Mouse (Mus musculus): ENCODE results near the gene Rpl35. TPM values are rescaled to one million over a fixed set of nuclear protein-coding genes. Genes with fewer than 3 reads are reported as not detected.

Rpl35 gene
- total and polyA plus RNA-seq, 2 experiments, result 56.9 to 183 TPM

- Histone ChIP-seq H3K79me2 (ENCODE audit: control insufficient read depth, insufficient read depth, low read length) (no peaks in the 10 kb centered on the region), H3K9ac (ENCODE audit: low read depth, low read length) (no peak overlapping the region), H3K4me3 (ENCODE audit: insufficient read depth, low read depth, low read length) (no peak overlapping the region), H3K27me3 (ENCODE audit: control insufficient read depth, insufficient read depth, low read length) (no peaks in the 10 kb centered on the region), H3K27ac (replicated peaks; ENCODE audit: insufficient read depth, low read depth, low read length) (no peak overlapping the region), H3K4me1 (ENCODE audit: control insufficient read depth, insufficient read depth, low read length) (no peaks in the 10 kb centered on the region), H3K36me3 (ENCODE audit: control insufficient read depth, insufficient read depth, low read length) (no peaks in the 10 kb centered on the region)
- WGBS, result 95% methylated on average over 2 of the region's 2 CpGs
- TF ChIP-seq POLR2A (IDR thresholded peaks at IDR 0.05; ENCODE audit: extremely low read depth, insufficient read depth, low read length) (no peak), CTCF (IDR thresholded peaks at IDR 0.05; ENCODE audit: low read depth, low read length) (peak; percentile 25; the same call in 1 of the 2 replicates)
- no peak for DNase-seq (ENCODE audit: extremely low read depth, low read depth, low spot score)
Measured at GRCm38 (mm10) chr2:38983456-38983855, 22.0 kb downstream of the Rpl35 start.

- WGBS, result 91% methylated on average over 4 of the region's 4 CpGs
- H3K4me3 ChIP-seq (ENCODE audit: insufficient read depth, low read depth, low read length), result no peak overlapping the region
- H3K27me3 ChIP-seq (ENCODE audit: control insufficient read depth, insufficient read depth, low read length), result no peaks in the 10 kb centered on the region
- H3K79me2 ChIP-seq (ENCODE audit: control insufficient read depth, insufficient read depth, low read length), result no peaks in the 10 kb centered on the region
- H3K4me1 ChIP-seq (ENCODE audit: control insufficient read depth, insufficient read depth, low read length), result no peaks in the 10 kb centered on the region
- no peaks in the 10 kb centered on the region for H3K36me3 ChIP-seq (ENCODE audit: control insufficient read depth, insufficient read depth, low read length)
- H3K27ac ChIP-seq (replicated peaks; ENCODE audit: insufficient read depth, low read depth, low read length), result no peak overlapping the region
- DNase-seq (ENCODE audit: extremely low read depth, low read depth, low spot score), result no peak
- TF ChIP-seq POLR2A (IDR thresholded peaks at IDR 0.05; ENCODE audit: extremely low read depth, insufficient read depth, low read length) (no peak), CTCF (IDR thresholded peaks at IDR 0.05; ENCODE audit: low read depth, low read length) (no peak)
- H3K9ac ChIP-seq (ENCODE audit: low read depth, low read length), result no peak overlapping the region
Measured at GRCm38 (mm10) chr2:38977837-38978236, 27.6 kb downstream of the Rpl35 start.

- H3K4me3 ChIP-seq (ENCODE audit: insufficient read depth, low read depth, low read length), result no peak overlapping the region
- H3K4me1 ChIP-seq (ENCODE audit: control insufficient read depth, insufficient read depth, low read length), result no peaks in the 10 kb centered on the region
- no peaks in the 10 kb centered on the region for H3K27me3 ChIP-seq (ENCODE audit: control insufficient read depth, insufficient read depth, low read length)
- H3K79me2 ChIP-seq (ENCODE audit: control insufficient read depth, insufficient read depth, low read length), result no peaks in the 10 kb centered on the region
- peak; percentile 54 for DNase-seq (ENCODE audit: extremely low read depth, low read depth, low spot score)
- WGBS, result 81% methylated on average over 21 of the region's 21 CpGs
- H3K27ac ChIP-seq (replicated peaks; ENCODE audit: insufficient read depth, low read depth, low read length), result no peak overlapping the region
- H3K36me3 ChIP-seq (ENCODE audit: control insufficient read depth, insufficient read depth, low read length), result no peaks in the 10 kb centered on the region
- H3K9ac ChIP-seq (ENCODE audit: low read depth, low read length), result no peak overlapping the region
- no peak for TF ChIP-seq CTCF (IDR thresholded peaks at IDR 0.05; ENCODE audit: low read depth, low read length)
- no peak for TF ChIP-seq POLR2A (IDR thresholded peaks at IDR 0.05; ENCODE audit: extremely low read depth, insufficient read depth, low read length)
Measured at GRCm38 (mm10) chr2:38975941-38976805, 29.3 kb downstream of the Rpl35 start.

- no peak for TF ChIP-seq CTCF (IDR thresholded peaks at IDR 0.05; ENCODE audit: low read depth, low read length)
- TF ChIP-seq POLR2A (IDR thresholded peaks at IDR 0.05; ENCODE audit: extremely low read depth, insufficient read depth, low read length), result no peak
- no peak overlapping the region for H3K27ac ChIP-seq (replicated peaks; ENCODE audit: insufficient read depth, low read depth, low read length)
- no peak for DNase-seq (ENCODE audit: extremely low read depth, low read depth, low spot score)
- no peak overlapping the region for H3K4me3 ChIP-seq (ENCODE audit: insufficient read depth, low read depth, low read length)
- WGBS, result 85% methylated on average over 3 of the region's 3 CpGs
- no peaks in the 10 kb centered on the region for H3K36me3 ChIP-seq (ENCODE audit: control insufficient read depth, insufficient read depth, low read length)
- H3K9ac ChIP-seq (ENCODE audit: low read depth, low read length), result no peak overlapping the region
- no peaks in the 10 kb centered on the region for H3K4me1 ChIP-seq (ENCODE audit: control insufficient read depth, insufficient read depth, low read length)
- H3K79me2 ChIP-seq (ENCODE audit: control insufficient read depth, insufficient read depth, low read length), result no peaks in the 10 kb centered on the region
- no peaks in the 10 kb centered on the region for H3K27me3 ChIP-seq (ENCODE audit: control insufficient read depth, insufficient read depth, low read length)
Measured at GRCm38 (mm10) chr2:38975181-38975580, 30.2 kb downstream of the Rpl35 start.

- no peaks in the 10 kb centered on the region for H3K4me1 ChIP-seq (ENCODE audit: control insufficient read depth, insufficient read depth, low read length)
- H3K36me3 ChIP-seq (ENCODE audit: control insufficient read depth, insufficient read depth, low read length), result no peaks in the 10 kb centered on the region
- H3K27ac ChIP-seq (replicated peaks; ENCODE audit: insufficient read depth, low read depth, low read length), result no peak overlapping the region
- DNase-seq (ENCODE audit: extremely low read depth, low read depth, low spot score), result no peak
- no peak overlapping the region for H3K9ac ChIP-seq (ENCODE audit: low read depth, low read length)
- TF ChIP-seq CTCF (IDR thresholded peaks at IDR 0.05; ENCODE audit: low read depth, low read length) (no peak), POLR2A (IDR thresholded peaks at IDR 0.05; ENCODE audit: extremely low read depth, insufficient read depth, low read length) (no peak)
- no peak overlapping the region for H3K4me3 ChIP-seq (ENCODE audit: insufficient read depth, low read depth, low read length)
- no peaks in the 10 kb centered on the region for H3K79me2 ChIP-seq (ENCODE audit: control insufficient read depth, insufficient read depth, low read length)
- H3K27me3 ChIP-seq (ENCODE audit: control insufficient read depth, insufficient read depth, low read length), result no peaks in the 10 kb centered on the region
- 62% methylated on average over 2 of the region's 2 CpGs for WGBS
Measured at GRCm38 (mm10) chr2:38974171-38974570, 31.3 kb downstream of the Rpl35 start.

GRCm38 (mm10) chr2:38973701-38974100, 31.7 kb downstream of the Rpl35 start:
- TF ChIP-seq POLR2A (IDR thresholded peaks at IDR 0.05; ENCODE audit: extremely low read depth, insufficient read depth, low read length) (no peak), CTCF (IDR thresholded peaks at IDR 0.05; ENCODE audit: low read depth, low read length) (no peak)
- H3K79me2 ChIP-seq (ENCODE audit: control insufficient read depth, insufficient read depth, low read length), result no peaks in the 10 kb centered on the region
- H3K9ac ChIP-seq (ENCODE audit: low read depth, low read length), result no peak overlapping the region
- no peak overlapping the region for H3K4me3 ChIP-seq (ENCODE audit: insufficient read depth, low read depth, low read length)
- H3K27me3 ChIP-seq (ENCODE audit: control insufficient read depth, insufficient read depth, low read length), result no peaks in the 10 kb centered on the region
- no peaks in the 10 kb centered on the region for H3K4me1 ChIP-seq (ENCODE audit: control insufficient read depth, insufficient read depth, low read length)
- no peak overlapping the region for H3K27ac ChIP-seq (replicated peaks; ENCODE audit: insufficient read depth, low read depth, low read length)
- DNase-seq (ENCODE audit: extremely low read depth, low read depth, low spot score), result no peak
- no peaks in the 10 kb centered on the region for H3K36me3 ChIP-seq (ENCODE audit: control insufficient read depth, insufficient read depth, low read length)
- 78% methylated on average over 7 of the region's 7 CpGs for WGBS
